Mouse (Mus musculus) liver, embryonic 14.5 days (tissue): ENCODE data around the gene Ptafr. TPM values are rescaled to one million over a fixed set of nuclear protein-coding genes. Genes with fewer than 3 reads are reported as not detected.

Experiments used
- ATAC-seq: fragments of 200-750 bp; cut with Nextera tagmentation; 2 replicates; pipeline ENCODE4 v1.8.0; 2017; ENCODE audit warnings: moderate number of reproducible peaks, mild to moderate bottlenecking, moderate library complexity; ENCODE audit not compliant: insufficient read depth
- DNase-seq, 3 experiments: peaks; one replicate each; pipeline ENCODE4 v3.0.0-alpha.2; 2012 to 2013; ENCODE audit warnings: low read depth in 3 of 3, low spot score in 3 of 3
- H3K27ac ChIP-seq: fragments of 300-500 bp; sonication (generic); 2 replicates; pipeline ENCODE4 v1.5.1; 2014; ENCODE audit warnings: moderate library complexity, mild to moderate bottlenecking, control low read depth, inconsistent platforms
- H3K27me3 ChIP-seq: fragments of 300-500 bp; sonication (generic); 2 replicates; pipeline ENCODE4 v1.6.1; 2014; ENCODE audit warnings: mild to moderate bottlenecking, low read length, moderate library complexity; ENCODE audit not compliant: control insufficient read depth, insufficient read depth
- H3K36me3 ChIP-seq: fragments of 300-500 bp; sonication (generic); replicated peaks from 2 replicates; pipeline ENCODE4 v1.6.1; 2014; ENCODE audit warnings: low read depth; ENCODE audit not compliant: control insufficient read depth, insufficient read depth
- H3K4me1 ChIP-seq, 2 experiments: fragments of 200-500 bp in 1 of 2; fragments of 300-500 bp in 1 of 2; sonication (generic) in 1 of 2; replicated peaks; 2 replicates each; pipeline ENCODE4 v1.6.1; 2012 to 2014; ENCODE audit warnings: antibody characterized with exemption in 1 of 2, inconsistent platforms in 1 of 2, low read length in 1 of 2; ENCODE audit not compliant: control insufficient read depth in 2 of 2, insufficient read depth in 2 of 2
- H3K4me2 ChIP-seq: fragments of 300-500 bp; sonication (generic); 2 replicates; pipeline ENCODE4 v1.6.1; 2014; ENCODE audit warnings: low read depth, mild to moderate bottlenecking, control low read depth, moderate library complexity
- H3K4me3 ChIP-seq, 2 experiments: fragments of 200-500 bp in 1 of 2; fragments of 300-500 bp in 1 of 2; sonication (generic) in 1 of 2; 2 replicates each; pipeline ENCODE4 v1.5.1; 2012 to 2014; ENCODE audit warnings: low read depth in 2 of 2, low read length in 2 of 2, mild to moderate bottlenecking in 2 of 2, control low read depth in 1 of 2, inconsistent platforms in 1 of 2, moderate library complexity in 1 of 2; ENCODE audit not compliant: insufficient read depth in 1 of 2
- H3K9ac ChIP-seq: fragments of 300-500 bp; sonication (generic); replicated peaks from 2 replicates; pipeline ENCODE4 v1.6.1; 2014; ENCODE audit warnings: mild to moderate bottlenecking, control low read depth, moderate library complexity
- H3K9me3 ChIP-seq: fragments of 300-500 bp; sonication (generic); 2 replicates; pipeline ENCODE4 v1.6.1; 2016; ENCODE audit warnings: low read length, mixed read lengths; ENCODE audit not compliant: control insufficient read depth
- CTCF ChIP-seq: IDR thresholded peaks from 2 replicates; pipeline ENCODE4 v1.5.1; 2016; ENCODE audit warnings: antibody characterized with exemption, low read depth, control low read depth
- EP300 ChIP-seq: IDR thresholded peaks from 2 replicates; pipeline ENCODE4 v1.6.1; 2016; ENCODE audit warnings: antibody characterized with exemption, low read depth
- WGBS: fragments of 180-500 bp; shearing (Covaris S2); extraction: QIAGEN DNeasy Blood & Tissue Kit; methylation state at CpG from one replicate; pipeline ENCODE4 v1.1.7; 2014; ENCODE audit not compliant: insufficient replicate concordance; 5-methylcytosine and 5-hydroxymethylcytosine counted together
- polyA plus RNA-seq, 2 experiments: library from polyadenylated mRNA; depleted of rRNA in 1 of 2; stranded (reverse) in 1 of 2; unstranded in 1 of 2; fragments of >200 nt; fragmentation: Nextera tagmentation in 1 of 2; extraction: Ambion mirVana in 1 of 2; gene quantifications; 2 replicates each; pipeline versions ENCODE4 v1.2.1 to v1.2.3; 2012 to 2014

Gene Ptafr
- polyA plus RNA-seq, 2 experiments: 0.25 to 0.61 TPM

DNA sequence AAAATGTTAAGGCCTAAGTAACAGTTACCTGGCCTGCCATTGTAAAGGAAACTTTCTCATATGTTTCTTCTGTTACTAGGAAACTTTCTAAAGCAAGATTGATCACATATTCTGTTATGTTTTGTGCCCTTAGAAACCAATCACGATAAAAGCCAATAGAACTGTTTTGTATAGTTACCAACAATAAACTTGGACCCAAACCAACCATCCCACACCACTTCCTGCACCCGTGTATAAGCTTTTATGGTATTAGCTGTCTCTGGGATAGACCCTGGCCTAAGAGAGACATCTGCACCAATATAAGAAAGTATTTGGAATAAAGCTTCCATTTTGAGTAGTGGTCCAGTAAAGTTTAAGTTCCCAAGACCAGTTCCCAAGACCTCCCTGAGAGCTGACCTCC, 21.1 kb downstream of the Ptafr start:
- Histone ChIP-seq H3K4me1 (no peaks in the 10 kb centered on the region), H3K27me3 (no peaks in the 10 kb centered on the region), H3K9me3 (no peaks in the 10 kb centered on the region), H3K36me3 (no peaks in the 10 kb centered on the region), H3K9ac (no peak overlapping the region), H3K27ac (no peak overlapping the region), H3K4me2 (no peak overlapping the region), H3K4me3 (no peak overlapping the region)
- ATAC-seq (no peak), DNase-seq (no peak)
- WGBS: 54% methylated on average over 2 of the region's 2 CpGs
- TF ChIP-seq EP300 (no peak), CTCF (no peak)

DNA sequence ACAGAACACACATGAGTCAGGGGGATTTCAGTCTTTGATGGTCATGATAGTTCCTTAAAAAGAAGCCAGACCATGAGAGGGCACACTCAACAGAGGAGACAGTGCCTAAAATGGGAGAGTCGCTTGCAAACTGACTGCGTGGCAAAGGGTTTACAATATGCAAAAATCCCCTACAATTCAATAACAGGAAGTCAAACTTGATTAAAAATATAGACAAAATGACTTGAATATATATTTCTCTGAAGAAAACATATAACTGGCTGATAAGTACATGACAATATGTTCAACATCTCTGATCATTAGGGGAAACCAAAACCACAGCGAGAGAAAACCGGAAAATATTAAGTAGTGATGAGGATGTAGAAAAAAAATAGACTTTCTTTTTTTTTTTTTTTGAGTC, 22.4 kb downstream of the Ptafr start:
- H3K9me3 ChIP-seq: no peaks in the 10 kb centered on the region
- H3K9ac ChIP-seq: no peak overlapping the region
- ATAC-seq (no peak), DNase-seq (no peak)
- no peak for TF ChIP-seq EP300
- TF ChIP-seq CTCF: no peak
- no peak overlapping the region for H3K27ac ChIP-seq
- H3K4me1 ChIP-seq: peaks cover 0 to 5% of the 10 kb centered on the region in 2 experiments; a peak in 1 of 4 replicates
- H3K4me2 ChIP-seq: no peak overlapping the region
- H3K4me3 ChIP-seq: no peak overlapping the region
- no peaks in the 10 kb centered on the region for H3K36me3 ChIP-seq
- H3K27me3 ChIP-seq: no peaks in the 10 kb centered on the region
- WGBS: 80% methylated on average over 4 of the region's 4 CpGs

DNA sequence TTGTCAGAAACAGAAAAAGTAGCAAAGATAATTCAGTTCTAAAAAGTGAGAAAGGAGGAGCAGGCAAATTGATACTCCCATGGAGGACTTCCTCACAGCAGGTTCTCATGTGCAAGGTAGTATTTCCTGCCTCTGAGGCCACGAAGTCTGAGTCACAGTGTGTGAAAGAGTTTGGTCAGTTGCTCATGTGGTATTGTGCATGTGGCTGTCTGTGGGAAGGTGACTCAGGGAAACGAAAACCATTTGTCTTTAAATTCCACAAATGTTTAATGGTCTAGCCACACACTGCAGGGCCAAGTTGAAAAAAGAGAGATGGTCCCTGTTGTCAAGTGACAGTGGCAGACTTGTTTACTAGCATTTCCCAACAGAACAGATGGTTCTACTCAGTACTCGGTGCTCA, 24.6 kb downstream of the Ptafr start:
- no peak overlapping the region for H3K9ac ChIP-seq
- H3K27ac ChIP-seq: no peak overlapping the region
- H3K9me3 ChIP-seq: no peaks in the 10 kb centered on the region
- peaks cover 0 to 5% of the 10 kb centered on the region in 2 experiments; a peak in 1 of 4 replicates for H3K4me1 ChIP-seq
- no peak for TF ChIP-seq EP300
- no peaks in the 10 kb centered on the region for H3K36me3 ChIP-seq
- 52% methylated on average over 3 of the region's 3 CpGs for WGBS
- H3K4me2 ChIP-seq: no peak overlapping the region
- peak in 1 of 3 experiments; percentile 28 for DNase-seq
- H3K4me3 ChIP-seq: no peak overlapping the region
- H3K27me3 ChIP-seq: no peaks in the 10 kb centered on the region
- no peak for ATAC-seq

DNA sequence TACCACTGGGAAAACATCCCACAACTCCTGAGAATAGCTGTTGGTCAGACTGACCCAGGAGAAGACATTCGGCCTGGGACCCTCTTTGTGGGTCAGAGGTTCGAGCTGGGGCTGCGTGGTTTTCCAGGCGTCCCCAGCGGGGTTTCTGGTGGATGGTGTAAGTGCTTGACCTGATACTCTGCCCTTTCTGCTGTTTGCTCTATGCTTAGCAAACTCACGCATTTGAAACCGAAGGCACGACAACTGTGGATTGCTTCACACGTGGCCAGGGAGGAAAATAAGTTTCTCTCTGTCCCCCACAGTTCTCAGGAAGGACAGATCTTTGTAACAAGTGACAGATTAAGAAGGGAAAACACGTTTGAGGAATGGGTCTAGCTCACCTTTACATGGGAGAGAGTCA, 26.8 kb downstream of the Ptafr start:
- 63% methylated on average over 10 of the region's 10 CpGs for WGBS
- H3K4me2 ChIP-seq: no peak overlapping the region
- no peaks in the 10 kb centered on the region for H3K36me3 ChIP-seq
- TF ChIP-seq EP300 (no peak), CTCF (no peak)
- DNase-seq (no peak), ATAC-seq (no peak)
- H3K4me3 ChIP-seq: no peak overlapping the region
- H3K27me3 ChIP-seq: no peaks in the 10 kb centered on the region
- H3K27ac ChIP-seq: no peak overlapping the region
- peaks cover 0 to 9% of the 10 kb centered on the region in 2 experiments; a peak in 2 of 4 replicates for H3K4me1 ChIP-seq
- no peaks in the 10 kb centered on the region for H3K9me3 ChIP-seq
- no peak overlapping the region for H3K9ac ChIP-seq

DNA sequence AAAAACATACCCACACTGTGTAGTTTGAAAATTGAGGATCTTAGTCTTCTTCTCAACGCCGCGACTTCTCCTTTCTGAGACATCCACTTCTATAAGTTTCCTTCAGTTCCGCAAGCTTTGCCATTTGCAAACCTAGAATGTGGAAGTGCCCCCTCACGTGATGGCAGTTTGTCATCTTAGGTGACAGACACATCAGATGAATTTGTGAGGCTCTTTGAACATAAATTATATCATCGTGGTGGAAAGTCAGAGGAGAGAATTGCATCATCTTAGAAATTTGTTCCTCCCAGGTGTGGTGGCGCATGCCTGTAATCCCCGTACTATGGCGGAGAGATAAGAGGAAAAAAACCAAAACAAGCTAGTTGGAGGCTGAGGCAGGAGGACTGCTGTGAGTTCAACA, 29.1 kb downstream of the Ptafr start:
- no peak overlapping the region for H3K4me3 ChIP-seq
- peak; percentile 35 to 54 (median 39) for DNase-seq
- no peak overlapping the region for H3K9ac ChIP-seq
- H3K9me3 ChIP-seq: no peaks in the 10 kb centered on the region
- H3K4me1 ChIP-seq: peaks cover 0 to 12% of the 10 kb centered on the region in 2 experiments; a peak in 2 of 4 replicates
- no peak overlapping the region for H3K4me2 ChIP-seq
- TF ChIP-seq EP300 (no peak), CTCF (no peak)
- no peak for ATAC-seq
- H3K36me3 ChIP-seq: no peaks in the 10 kb centered on the region
- no peaks in the 10 kb centered on the region for H3K27me3 ChIP-seq
- no peak overlapping the region for H3K27ac ChIP-seq
- WGBS: 24% methylated on average over 9 of the region's 9 CpGs
